Mouse (Mus musculus): Measurements from ENCODE around the gene Drap1. TPM values are rescaled to one million over a fixed set of nuclear protein-coding genes. Genes with fewer than 3 reads are reported as not detected.

The Drap1 gene
- total RNA-seq, 1 experiment from 2014 or later = 107 TPM

- no peak for ATAC-seq (replicated peaks in 1 of 2; ENCODE audit: insufficient read depth in 1 of 2, low FRiP score in 2 of 2, low TSS enrichment in 1 of 2, low read depth in 1 of 2, poor library complexity in 2 of 2, severe bottlenecking in 2 of 2)
Measured at GRCm38 (mm10) chr19:5456241-5456921, 31.6 kb upstream of the Drap1 start.

- no peak for ATAC-seq (replicated peaks in 1 of 2; ENCODE audit: insufficient read depth in 1 of 2, low FRiP score in 2 of 2, low TSS enrichment in 1 of 2, low read depth in 1 of 2, poor library complexity in 2 of 2, severe bottlenecking in 2 of 2)
Measured at GRCm38 (mm10) chr19:5455568-5455967, 30.8 kb upstream of the Drap1 start.

GRCm38 (mm10) chr19:5455037-5455436, 30.3 kb upstream of the Drap1 start:
- no peak for ATAC-seq (replicated peaks in 1 of 2; ENCODE audit: insufficient read depth in 1 of 2, low FRiP score in 2 of 2, low TSS enrichment in 1 of 2, low read depth in 1 of 2, poor library complexity in 2 of 2, severe bottlenecking in 2 of 2)

GRCm38 (mm10) chr19:5451766-5452165, 27.0 kb upstream of the Drap1 start:
- ATAC-seq (replicated peaks in 1 of 2; ENCODE audit: insufficient read depth in 1 of 2, low FRiP score in 2 of 2, low TSS enrichment in 1 of 2, low read depth in 1 of 2, poor library complexity in 2 of 2, severe bottlenecking in 2 of 2) = no peak

- no peak for ATAC-seq (replicated peaks in 1 of 2; ENCODE audit: insufficient read depth in 1 of 2, low FRiP score in 2 of 2, low TSS enrichment in 1 of 2, low read depth in 1 of 2, poor library complexity in 2 of 2, severe bottlenecking in 2 of 2)
Measured at GRCm38 (mm10) chr19:5449673-5450072, 24.9 kb upstream of the Drap1 start.

GRCm38 (mm10) chr19:5448354-5449150, 23.8 kb upstream of the Drap1 start:
- ATAC-seq (replicated peaks in 1 of 2; ENCODE audit: insufficient read depth in 1 of 2, low FRiP score in 2 of 2, low TSS enrichment in 1 of 2, low read depth in 1 of 2, poor library complexity in 2 of 2, severe bottlenecking in 2 of 2) = peak; percentile 38 to 63; a peak in 2 of 4 replicates

GRCm38 (mm10) chr19:5447515-5448353, 23.0 kb upstream of the Drap1 start, which contains the start of gene Fosl1:
Gene Fosl1 (plus strand): TSS chr19:5447547.
- peak; percentile 79 to 82 for ATAC-seq (replicated peaks in 1 of 2; ENCODE audit: insufficient read depth in 1 of 2, low FRiP score in 2 of 2, low TSS enrichment in 1 of 2, low read depth in 1 of 2, poor library complexity in 2 of 2, severe bottlenecking in 2 of 2)

- no peak for ATAC-seq (replicated peaks in 1 of 2; ENCODE audit: insufficient read depth in 1 of 2, low FRiP score in 2 of 2, low TSS enrichment in 1 of 2, low read depth in 1 of 2, poor library complexity in 2 of 2, severe bottlenecking in 2 of 2)
Measured at GRCm38 (mm10) chr19:5445747-5446146, 21.0 kb upstream of the Drap1 start.

- ATAC-seq (replicated peaks in 1 of 2; ENCODE audit: insufficient read depth in 1 of 2, low FRiP score in 2 of 2, low TSS enrichment in 1 of 2, low read depth in 1 of 2, poor library complexity in 2 of 2, severe bottlenecking in 2 of 2) = no peak
Measured at GRCm38 (mm10) chr19:5444954-5445353, 20.2 kb upstream of the Drap1 start.

- peak in 1 of 2 experiments; percentile 11; a peak in 1 of 4 replicates for ATAC-seq (replicated peaks in 1 of 2; ENCODE audit: insufficient read depth in 1 of 2, low FRiP score in 2 of 2, low TSS enrichment in 1 of 2, low read depth in 1 of 2, poor library complexity in 2 of 2, severe bottlenecking in 2 of 2)
Measured at GRCm38 (mm10) chr19:5444371-5444908, 19.7 kb upstream of the Drap1 start.

- ATAC-seq (replicated peaks in 1 of 2; ENCODE audit: insufficient read depth in 1 of 2, low FRiP score in 2 of 2, low TSS enrichment in 1 of 2, low read depth in 1 of 2, poor library complexity in 2 of 2, severe bottlenecking in 2 of 2) = no peak
Measured at GRCm38 (mm10) chr19:5433951-5434350, 9.2 kb upstream of the Drap1 start.

- peak; percentile 63 to 76 for ATAC-seq (replicated peaks in 1 of 2; ENCODE audit: insufficient read depth in 1 of 2, low FRiP score in 2 of 2, low TSS enrichment in 1 of 2, low read depth in 1 of 2, poor library complexity in 2 of 2, severe bottlenecking in 2 of 2)
Measured at GRCm38 (mm10) chr19:5432992-5433852, 8.4 kb upstream of the Drap1 start.

GRCm38 (mm10) chr19:5431911-5432464, 7.2 kb upstream of the Drap1 start:
- ATAC-seq (replicated peaks in 1 of 2; ENCODE audit: insufficient read depth in 1 of 2, low FRiP score in 2 of 2, low TSS enrichment in 1 of 2, low read depth in 1 of 2, poor library complexity in 2 of 2, severe bottlenecking in 2 of 2) = no peak

GRCm38 (mm10) chr19:5430408-5430807, 5.6 kb upstream of the Drap1 start:
- no peak for ATAC-seq (replicated peaks in 1 of 2; ENCODE audit: insufficient read depth in 1 of 2, low FRiP score in 2 of 2, low TSS enrichment in 1 of 2, low read depth in 1 of 2, poor library complexity in 2 of 2, severe bottlenecking in 2 of 2)

- ATAC-seq (replicated peaks in 1 of 2; ENCODE audit: insufficient read depth in 1 of 2, low FRiP score in 2 of 2, low TSS enrichment in 1 of 2, low read depth in 1 of 2, poor library complexity in 2 of 2, severe bottlenecking in 2 of 2) = no peak
Measured at GRCm38 (mm10) chr19:5429806-5430205, 5.0 kb upstream of the Drap1 start.

- ATAC-seq (replicated peaks in 1 of 2; ENCODE audit: insufficient read depth in 1 of 2, low FRiP score in 2 of 2, low TSS enrichment in 1 of 2, low read depth in 1 of 2, poor library complexity in 2 of 2, severe bottlenecking in 2 of 2) = no peak
Measured at GRCm38 (mm10) chr19:5429219-5429618, 4.4 kb upstream of the Drap1 start.
